Mouse (Mus musculus) midbrain, embryonic 15.5 days (tissue): ENCODE results near the gene Slc17a7. TPM values are rescaled to one million over a fixed set of nuclear protein-coding genes. Genes with fewer than 3 reads are reported as not detected.
"Not testable (repeated sequence)": the region's sequence is repeated elsewhere in the genome, so short reads cannot be mapped to it uniquely, and the experiment has no call there.

Experiments used
- ATAC-seq: fragments of 200-750 bp; cut with Nextera tagmentation; replicated peaks from 2 replicates; pipeline ENCODE4 v1.8.0; 2017; ENCODE audit warnings: moderate TSS enrichment
- H3K27ac ChIP-seq: fragments of 300-500 bp; sonication (generic); 2 replicates; pipeline ENCODE4 v1.5.1; 2015; ENCODE audit warnings: mild to moderate bottlenecking, inconsistent platforms
- H3K27me3 ChIP-seq: fragments of 300-500 bp; sonication (generic); replicated peaks from 2 replicates; pipeline ENCODE4 v1.6.1; 2015; ENCODE audit warnings: inconsistent platforms
- H3K36me3 ChIP-seq: fragments of 300-500 bp; sonication (generic); replicated peaks from 2 replicates; pipeline ENCODE4 v1.6.1; 2015; ENCODE audit warnings: inconsistent platforms
- H3K4me1 ChIP-seq: fragments of 300-500 bp; sonication (generic); 2 replicates; pipeline ENCODE4 v1.6.1; 2015; ENCODE audit warnings: inconsistent platforms
- H3K4me2 ChIP-seq: fragments of 300-500 bp; sonication (generic); 2 replicates; pipeline ENCODE4 v1.6.1; 2015; ENCODE audit warnings: inconsistent platforms, mild to moderate bottlenecking, moderate library complexity
- H3K4me3 ChIP-seq: fragments of 300-500 bp; sonication (generic); 2 replicates; pipeline ENCODE4 v1.5.1; 2015; ENCODE audit warnings: mild to moderate bottlenecking, inconsistent platforms
- H3K9ac ChIP-seq: fragments of 300-500 bp; sonication (generic); 2 replicates; pipeline ENCODE4 v1.6.1; 2015; ENCODE audit warnings: mild to moderate bottlenecking, inconsistent platforms
- H3K9me3 ChIP-seq: fragments of 300-500 bp; sonication (generic); 2 replicates; pipeline ENCODE4 v1.6.1; 2016; ENCODE audit warnings: inconsistent platforms
- WGBS: fragments of 180-500 bp; shearing (Covaris S2); methylation state at CpG from one replicate; pipeline ENCODE4 v1.1.7; 2015; ENCODE audit warnings: mixed read lengths; 5-methylcytosine and 5-hydroxymethylcytosine counted together
- polyA plus RNA-seq: library from polyadenylated mRNA; unstranded; fragments of >200 nt; fragmentation: Nextera tagmentation; extraction: Ambion mirVana; gene quantifications from 2 replicates; pipeline ENCODE4 v1.2.1, GENCODE M21; 2015

Slc17a7 gene
- polyA plus RNA-seq, 1 experiment from 2014 or later, result 0.59 TPM

GRCm38 (mm10) chr7:45160866-45161265 lies 2.9 kb upstream of the Slc17a7 start:
- H3K4me3 ChIP-seq, result no peak overlapping the region
- peaks cover 17% of the 10 kb centered on the region for H3K4me1 ChIP-seq
- WGBS, result 89% methylated on average over 3 of the region's 3 CpGs
- peaks cover 7% of the 10 kb centered on the region; the same call in 1 of the 2 replicates for H3K36me3 ChIP-seq
- H3K4me2 ChIP-seq, result no peak overlapping the region
- no peak overlapping the region for H3K27ac ChIP-seq
- H3K9me3 ChIP-seq, result no peaks in the 10 kb centered on the region
- H3K27me3 ChIP-seq, result peaks cover 30% of the 10 kb centered on the region
- no peak overlapping the region for H3K9ac ChIP-seq
- no peak for ATAC-seq

- H3K4me2 ChIP-seq, result peak overlapping the region; percentile 78
- peaks cover 16% of the 10 kb centered on the region for H3K4me1 ChIP-seq
- peak overlapping the region; percentile 41 for H3K4me3 ChIP-seq
- WGBS, result 4% methylated on average over 35 of the region's 35 CpGs
- no peaks in the 10 kb centered on the region for H3K9me3 ChIP-seq
- peak; percentile 92 for ATAC-seq
- H3K27ac ChIP-seq, result peak overlapping the region; percentile 72
- H3K27me3 ChIP-seq, result peaks cover 39% of the 10 kb centered on the region
- H3K36me3 ChIP-seq, result peaks cover 7% of the 10 kb centered on the region; the same call in 1 of the 2 replicates
- peak overlapping the region; percentile 33; the same call in 1 of the 2 replicates for H3K9ac ChIP-seq
Measured at GRCm38 (mm10) chr7:45161612-45162473, 1.9 kb upstream of the Slc17a7 start.

GRCm38 (mm10) chr7:45162551-45162950 lies 1.2 kb upstream of the Slc17a7 start:
- Histone ChIP-seq H3K27ac (no peak overlapping the region), H3K9me3 (no peaks in the 10 kb centered on the region), H3K9ac (peak overlapping the region; percentile 33; the same call in 1 of the 2 replicates), H3K4me1 (peaks cover 16% of the 10 kb centered on the region), H3K27me3 (peaks cover 45% of the 10 kb centered on the region), H3K36me3 (peaks cover 7% of the 10 kb centered on the region; the same call in 1 of the 2 replicates), H3K4me2 (peak overlapping the region; percentile 78), H3K4me3 (peak overlapping the region; percentile 41)
- 26% methylated on average over 6 of the region's 6 CpGs for WGBS
- no peak for ATAC-seq

- Histone ChIP-seq H3K4me3 (no peak overlapping the region), H3K4me1 (peaks cover 22% of the 10 kb centered on the region), H3K9me3 (no peaks in the 10 kb centered on the region), H3K9ac (no peak overlapping the region), H3K27ac (no peak overlapping the region), H3K27me3 (peaks cover 51% of the 10 kb centered on the region), H3K36me3 (peaks cover 7% of the 10 kb centered on the region; the same call in 1 of the 2 replicates), H3K4me2 (no peak overlapping the region)
- 67% methylated on average over 9 of the region's 9 CpGs for WGBS
- no peak for ATAC-seq
Measured at GRCm38 (mm10) chr7:45162996-45163615, 643 bp upstream of the Slc17a7 start.

- Histone ChIP-seq H3K4me3 (no peak overlapping the region), H3K9ac (no peak overlapping the region), H3K27me3 (peaks cover 68% of the 10 kb centered on the region), H3K9me3 (no peaks in the 10 kb centered on the region), H3K27ac (no peak overlapping the region), H3K36me3 (no peaks in the 10 kb centered on the region; the same call in 1 of the 2 replicates), H3K4me1 (peaks cover 31% of the 10 kb centered on the region), H3K4me2 (no peak overlapping the region)
- WGBS, result 65% methylated on average over 5 of the region's 5 CpGs
- no peak for ATAC-seq
Measured at GRCm38 (mm10) chr7:45164833-45165232, 1.1 kb downstream of the Slc17a7 start.

- Histone ChIP-seq H3K4me1 (peaks cover 31% of the 10 kb centered on the region), H3K9me3 (no peaks in the 10 kb centered on the region), H3K27ac (no peak overlapping the region), H3K27me3 (peaks cover 74% of the 10 kb centered on the region), H3K9ac (no peak overlapping the region), H3K4me2 (no peak overlapping the region), H3K36me3 (no peaks in the 10 kb centered on the region; the same call in 1 of the 2 replicates), H3K4me3 (no peak overlapping the region)
- no peak for ATAC-seq
- 40% methylated on average over 11 of the region's 11 CpGs for WGBS
Measured at GRCm38 (mm10) chr7:45165701-45166100, 2.0 kb downstream of the Slc17a7 start.

- no peak overlapping the region for H3K27ac ChIP-seq
- H3K4me2 ChIP-seq, result no peak overlapping the region
- ATAC-seq, result no peak
Measured at GRCm38 (mm10) chr7:45166950-45167401, 3.2 kb downstream of the Slc17a7 start.

GRCm38 (mm10) chr7:45167761-45168445 lies 4.2 kb downstream of the Slc17a7 start:
- H3K9ac ChIP-seq, result no peak overlapping the region
- H3K4me3 ChIP-seq, result peak overlapping the region; percentile 2; the same call in 1 of the 2 replicates

More at GRCm38 (mm10) chr7:45166950-45167401, 3.2 kb downstream of the Slc17a7 start:
- H3K9me3 ChIP-seq, result no peaks in the 10 kb centered on the region
- WGBS, result 17% methylated on average over 10 of the region's 10 CpGs
- H3K4me1 ChIP-seq, result peaks cover 30% of the 10 kb centered on the region
- no peak overlapping the region for H3K9ac ChIP-seq
- H3K27me3 ChIP-seq, result peaks cover 78% of the 10 kb centered on the region
- H3K36me3 ChIP-seq, result no peaks in the 10 kb centered on the region
- no peak overlapping the region for H3K4me3 ChIP-seq

GRCm38 (mm10) chr7:45168656-45169055 lies 4.9 kb downstream of the Slc17a7 start:
- no peaks in the 10 kb centered on the region for H3K9me3 ChIP-seq
- H3K9ac ChIP-seq, result no peak overlapping the region
- no peak for ATAC-seq
- no peaks in the 10 kb centered on the region for H3K36me3 ChIP-seq
- peaks cover 70% of the 10 kb centered on the region for H3K27me3 ChIP-seq
- peak overlapping the region; percentile 8; the same call in 1 of the 2 replicates for H3K4me3 ChIP-seq
- 4% methylated on average over 24 of the region's 24 CpGs for WGBS
- H3K27ac ChIP-seq, result no peak overlapping the region
- H3K4me2 ChIP-seq, result peak overlapping the region; percentile 37
- peaks cover 21% of the 10 kb centered on the region for H3K4me1 ChIP-seq

More at GRCm38 (mm10) chr7:45167761-45168445, 4.2 kb downstream of the Slc17a7 start:
- H3K4me2 ChIP-seq, result peak overlapping the region; percentile 26
- H3K36me3 ChIP-seq, result no peaks in the 10 kb centered on the region
- H3K4me1 ChIP-seq, result peaks cover 23% of the 10 kb centered on the region
- no peak for ATAC-seq
- H3K27ac ChIP-seq, result no peak overlapping the region
- 2% methylated on average over 19 of the region's 19 CpGs for WGBS
- no peaks in the 10 kb centered on the region for H3K9me3 ChIP-seq
- H3K27me3 ChIP-seq, result peaks cover 78% of the 10 kb centered on the region

GRCm38 (mm10) chr7:45169495-45169894 lies 5.7 kb downstream of the Slc17a7 start:
- H3K9me3 ChIP-seq, result no peaks in the 10 kb centered on the region
- no peak overlapping the region for H3K9ac ChIP-seq
- H3K4me3 ChIP-seq, result no peak overlapping the region
- ATAC-seq, result no peak
- H3K27me3 ChIP-seq, result peaks cover 70% of the 10 kb centered on the region
- H3K4me2 ChIP-seq, result no peak overlapping the region
- H3K4me1 ChIP-seq, result peaks cover 15% of the 10 kb centered on the region
- WGBS, result 93% methylated on average over 3 of the region's 3 CpGs
- H3K36me3 ChIP-seq, result no peaks in the 10 kb centered on the region
- H3K27ac ChIP-seq, result no peak overlapping the region

GRCm38 (mm10) chr7:45172974-45173373 lies 9.2 kb downstream of the Slc17a7 start:
- Histone ChIP-seq H3K4me2 (no peak overlapping the region), H3K9me3 (no peaks in the 10 kb centered on the region), H3K4me3 (no peak overlapping the region), H3K27ac (no peak overlapping the region), H3K9ac (no peak overlapping the region), H3K36me3 (no peaks in the 10 kb centered on the region), H3K27me3 (peaks cover 71% of the 10 kb centered on the region), H3K4me1 (peaks cover 24% of the 10 kb centered on the region)
- 57% methylated on average over 7 of the region's 7 CpGs for WGBS
- no peak for ATAC-seq

- not testable (repeated sequence) for H3K36me3 ChIP-seq, ATAC-seq
- 50% methylated on average over 1 of the region's 1 CpGs for WGBS
Measured at GRCm38 (mm10) chr7:45173772-45174171, 10.0 kb downstream of the Slc17a7 start.

More at GRCm38 (mm10) chr7:45173772-45174171, 10.0 kb downstream of the Slc17a7 start:
- H3K9me3 ChIP-seq, H3K9ac ChIP-seq, H3K4me2 ChIP-seq, H3K4me3 ChIP-seq, H3K27ac ChIP-seq: not testable (repeated sequence)
- Histone ChIP-seq H3K4me1 (peaks cover 16% of the 10 kb centered on the region), H3K27me3 (peaks cover 71% of the 10 kb centered on the region)
